Mouse (Mus musculus) R1 (cell line): ENCODE measurements around the gene Npl.

Experiments
- DNase-seq: peaks from one replicate; pipeline ENCODE4 v3.0.0-alpha.2; 2018; ENCODE audit warnings: low read depth, low spot score

Npl gene

GRCm38 (mm10) chr1:153542726-153543320 is 7.0 kb downstream of the Npl start:
- no peak for DNase-seq

DNA sequence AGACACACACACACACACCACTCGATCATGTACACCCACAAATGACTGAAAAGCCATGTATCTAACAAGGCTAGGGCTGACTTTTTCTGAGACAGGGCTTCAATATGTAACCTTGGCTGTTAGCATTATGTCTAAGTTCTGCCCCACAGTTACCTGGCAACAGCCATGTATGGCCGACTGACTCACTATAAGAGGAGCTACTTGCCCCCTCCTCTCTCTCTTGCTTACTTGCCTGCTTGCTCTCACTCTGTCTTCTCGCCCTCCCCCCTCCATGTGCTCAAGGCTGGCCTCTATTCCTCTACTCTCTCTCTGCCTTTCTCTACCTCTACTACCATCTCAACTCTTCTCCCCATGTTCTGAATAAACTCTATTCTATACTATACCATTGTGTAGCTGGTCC is 9.1 kb downstream of the Npl start:
- no peak for DNase-seq

DNA sequence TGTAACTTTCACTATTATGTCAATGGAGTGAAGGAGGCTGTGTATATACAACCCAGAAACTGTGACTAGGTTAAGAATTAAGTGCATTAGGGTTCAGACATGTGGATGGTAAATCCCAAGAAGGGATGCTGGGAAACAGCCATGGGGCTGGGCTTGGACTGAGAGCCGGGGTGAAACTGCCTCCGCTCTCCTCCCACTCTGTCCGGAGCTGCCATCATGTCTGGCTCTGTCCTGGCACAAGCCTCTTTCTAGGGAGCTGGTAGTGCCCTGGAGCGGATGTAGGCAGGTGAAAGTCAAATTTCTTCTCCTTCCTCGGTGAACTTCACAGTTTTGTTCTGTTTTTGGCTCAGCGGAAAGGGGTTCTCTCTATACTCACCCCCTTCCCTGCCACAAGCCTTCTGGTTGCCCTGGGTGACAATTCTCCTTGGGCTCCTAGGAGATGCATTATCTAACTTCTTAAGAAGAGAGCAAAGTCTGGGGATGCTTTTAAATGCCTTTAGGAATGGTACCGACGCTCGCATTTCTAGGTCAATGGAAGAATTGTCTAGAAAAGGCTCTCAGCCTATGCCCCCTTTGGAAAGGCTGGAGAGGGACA is 10.0 kb downstream of the Npl start:
- no peak for DNase-seq

DNA sequence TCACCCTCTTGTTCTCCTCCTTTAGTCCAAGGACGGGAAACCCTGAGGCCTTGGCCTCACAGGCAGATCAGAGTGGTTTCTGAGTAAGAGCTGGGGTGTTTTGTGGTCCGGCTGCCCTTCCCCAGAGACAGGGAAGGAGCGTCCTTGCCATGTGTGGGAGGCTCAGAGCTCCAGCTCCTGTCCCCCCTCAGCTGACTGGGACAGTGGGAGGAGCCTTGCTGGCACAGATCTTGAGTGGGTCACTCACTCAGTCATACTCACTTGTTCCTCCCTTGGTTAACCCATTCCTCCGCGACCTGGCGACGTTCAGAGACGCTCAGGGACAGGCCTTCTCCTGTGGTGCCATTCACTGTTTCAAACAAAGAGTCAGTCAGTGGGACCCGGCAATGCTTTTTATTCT is 14.2 kb downstream of the Npl start:
- no peak for DNase-seq

- peak; percentile 93 for DNase-seq
Observed at GRCm38 (mm10) chr1:153532896-153533295, 16.9 kb downstream of the Npl start.

DNA sequence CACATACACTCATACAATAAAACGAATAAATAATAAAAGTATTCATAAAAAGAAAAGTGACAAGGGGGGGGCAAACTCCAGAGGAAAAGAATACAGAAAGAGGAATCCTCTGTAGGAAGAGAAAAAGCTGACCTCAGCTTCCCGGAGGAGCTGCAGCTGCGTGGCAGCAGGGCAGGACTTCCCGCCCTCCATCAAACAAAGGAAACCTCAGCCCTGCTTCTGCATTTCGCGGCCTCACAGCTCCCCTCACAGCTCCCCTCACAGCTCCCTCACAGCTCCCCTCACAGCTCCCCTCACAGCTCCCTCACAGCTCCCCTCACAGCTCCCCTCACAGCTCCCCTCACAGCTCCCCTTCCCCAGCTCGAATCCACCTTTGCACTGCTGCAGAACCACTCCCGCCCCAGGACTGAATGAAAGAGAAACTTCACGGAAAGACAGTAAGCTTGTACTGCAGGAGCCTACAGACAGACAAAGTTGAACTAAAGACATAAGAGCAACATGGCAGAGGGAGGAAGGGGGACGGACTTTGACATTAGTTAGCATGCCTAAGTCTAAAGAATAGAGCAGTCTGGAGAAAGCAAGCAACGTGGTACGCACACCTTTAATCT is 17.5 kb downstream of the Npl start:
- DNase-seq: peak; percentile 81

DNA sequence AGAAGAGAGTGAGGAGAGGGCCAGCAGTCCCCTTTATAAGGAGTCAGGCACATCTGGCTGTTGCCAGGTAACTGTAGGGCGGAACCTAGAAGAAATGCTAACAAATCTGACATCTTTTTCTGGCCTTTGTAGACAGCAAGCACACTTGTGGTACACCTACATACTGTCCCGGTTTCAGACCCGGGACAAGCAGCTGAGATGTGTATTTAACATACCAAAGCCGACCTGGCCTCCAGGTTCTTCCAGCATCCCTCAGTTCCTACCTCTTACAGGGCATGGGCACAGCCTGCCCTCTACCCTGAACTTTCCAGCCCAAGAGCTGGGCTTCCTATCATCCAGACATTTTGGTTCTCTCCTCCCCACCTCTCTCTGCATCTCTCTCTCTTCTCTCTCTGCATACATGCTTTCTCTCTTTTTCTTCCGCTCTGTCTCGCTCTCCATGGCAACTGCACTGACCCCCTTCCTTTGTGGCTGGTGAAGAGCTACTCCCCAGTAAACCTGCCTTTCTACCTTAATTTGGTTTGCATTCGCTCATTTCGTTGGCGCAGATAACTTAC is 18.1 kb downstream of the Npl start:
- peak; percentile 61 for DNase-seq

- no peak for DNase-seq
Observed at GRCm38 (mm10) chr1:153522116-153522515, 27.7 kb downstream of the Npl start.

DNA sequence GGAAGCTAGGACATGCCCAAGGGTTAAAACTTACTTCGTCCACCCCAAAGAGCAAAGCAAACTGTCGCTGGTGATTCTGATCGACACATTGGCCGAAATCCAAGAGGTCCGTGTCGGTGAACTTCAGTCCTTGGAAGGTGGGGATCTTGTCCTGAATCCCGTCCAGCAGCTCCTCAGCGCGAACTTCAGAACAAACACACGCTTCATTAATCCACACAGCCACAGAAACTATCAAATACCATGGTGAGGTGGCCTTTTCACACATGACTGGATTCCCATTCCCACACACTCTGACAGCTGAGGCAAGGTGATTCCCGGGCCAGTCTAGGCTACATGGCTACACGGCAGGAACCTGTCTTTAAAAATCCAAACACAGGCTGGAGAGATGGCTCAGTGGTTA is 34.5 kb downstream of the Npl start:
- DNase-seq: no peak

GRCm38 (mm10) chr1:153510330-153511009 is 39.4 kb downstream of the Npl start:
- DNase-seq: peak; percentile 62

DNA sequence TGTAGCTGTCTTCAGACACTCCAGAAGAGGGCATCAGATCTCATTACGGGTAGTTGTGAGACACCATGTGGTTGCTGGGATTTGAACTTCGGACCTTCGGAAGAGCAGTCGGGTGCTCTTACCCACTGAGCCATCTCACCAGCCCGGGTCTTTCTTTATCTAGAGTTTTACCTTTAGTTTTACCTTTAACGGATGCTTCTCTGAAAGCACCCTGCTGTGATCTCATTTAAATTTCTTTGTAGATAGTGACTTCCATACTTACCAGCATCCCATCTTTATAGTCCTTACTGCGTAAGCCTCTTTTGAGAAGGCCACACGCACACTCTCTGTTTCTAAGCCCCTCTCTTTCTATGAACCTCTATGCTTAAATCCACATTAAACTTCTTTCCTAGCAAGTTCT is 40.3 kb downstream of the Npl start:
- DNase-seq: peak; percentile 74

- no peak for DNase-seq
Observed at GRCm38 (mm10) chr1:153509012-153509411, 40.8 kb downstream of the Npl start.

GRCm38 (mm10) chr1:153506266-153506665 is 43.6 kb downstream of the Npl start:
- DNase-seq: no peak

GRCm38 (mm10) chr1:153501644-153502321 is 48.1 kb downstream of the Npl start:
- peak; percentile 66 for DNase-seq

DNA sequence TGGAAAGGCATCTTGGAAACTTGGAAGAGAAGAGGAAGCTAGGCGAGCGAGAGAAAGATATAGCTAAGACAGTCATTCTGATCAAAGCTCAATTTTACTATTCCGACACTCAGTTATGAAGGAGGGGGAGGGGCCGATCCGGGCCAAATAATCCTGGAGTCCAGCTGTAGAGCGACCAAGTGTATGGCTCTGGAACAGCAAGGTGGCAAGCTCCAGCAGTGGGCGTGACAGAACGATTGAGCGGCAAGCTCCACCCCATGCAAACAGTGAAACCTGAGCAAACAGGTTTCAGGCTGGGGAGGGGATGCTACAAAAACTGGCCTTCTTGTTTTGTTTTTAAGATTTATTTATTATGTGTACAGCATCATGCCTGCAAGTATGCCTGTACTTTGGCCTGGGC is 49.8 kb downstream of the Npl start:
- peak; percentile 82 for DNase-seq

DNA sequence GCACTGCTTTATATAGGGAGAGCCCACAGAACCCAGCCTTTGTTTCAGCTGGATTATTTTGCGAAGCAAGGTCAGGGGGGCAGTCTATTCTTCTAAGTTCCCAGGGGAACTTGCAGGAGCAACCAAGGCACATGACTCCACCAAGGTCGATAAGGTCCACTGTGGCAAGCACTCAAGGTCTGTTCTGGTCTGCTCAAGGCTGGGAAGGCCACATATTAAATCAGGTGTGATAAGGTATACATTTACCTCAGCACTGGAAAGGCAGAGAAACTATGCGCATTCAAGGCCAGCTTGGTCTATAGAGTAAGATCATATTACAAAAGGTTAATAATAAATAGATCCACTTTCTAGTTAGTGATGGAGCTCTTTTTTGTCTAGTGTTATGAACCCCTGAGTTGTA is 53.8 kb downstream of the Npl start:
- DNase-seq: no peak

- peak; percentile 89 for DNase-seq
Observed at GRCm38 (mm10) chr1:153493931-153494330, 55.9 kb downstream of the Npl start.

- DNase-seq: peak; percentile 86
Observed at GRCm38 (mm10) chr1:153493338-153493737, 56.5 kb downstream of the Npl start.

- DNase-seq: no peak
Observed at GRCm38 (mm10) chr1:153491822-153492221, 58.0 kb downstream of the Npl start.

GRCm38 (mm10) chr1:153491345-153491744 is 58.5 kb downstream of the Npl start:
- DNase-seq: no peak

DNA sequence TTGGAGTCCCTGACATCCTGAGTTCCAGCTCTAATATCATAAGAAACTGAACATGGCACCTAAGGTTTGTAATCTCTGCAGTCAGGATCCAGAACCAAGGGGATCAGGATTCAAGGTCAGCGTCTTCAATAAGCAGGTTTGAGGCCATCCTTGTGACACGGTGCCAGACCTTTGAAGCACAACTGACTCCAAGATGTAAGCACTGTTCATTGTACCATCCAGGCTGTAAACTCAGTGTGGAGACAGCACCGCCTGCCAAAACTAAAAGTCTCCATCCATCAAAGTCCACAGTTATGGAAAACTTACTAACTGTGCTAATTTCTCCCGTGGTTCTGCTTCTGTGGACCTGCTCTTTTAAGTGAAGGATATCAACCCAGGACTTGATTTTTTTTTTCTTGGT is 59.9 kb downstream of the Npl start:
- DNase-seq: no peak

DNA sequence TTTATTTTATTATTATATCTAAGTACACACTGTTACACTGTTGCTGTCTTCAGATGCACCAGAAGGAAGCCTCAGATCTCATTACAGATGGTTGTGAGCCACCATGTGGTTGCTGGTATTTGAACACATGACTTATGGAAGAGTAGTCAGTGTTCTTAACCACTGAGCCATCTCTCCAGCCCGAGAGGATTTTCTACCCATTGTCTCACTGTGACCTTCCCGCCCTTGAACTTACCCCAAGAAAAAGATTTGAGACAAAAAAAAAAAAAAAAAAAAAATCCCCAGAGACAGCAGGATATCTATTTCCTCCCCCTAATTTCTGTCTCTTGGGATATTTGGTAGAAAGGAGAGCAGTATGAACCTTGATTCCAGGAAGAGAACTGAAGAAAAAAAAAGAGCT is 60.3 kb downstream of the Npl start:
- DNase-seq: peak; percentile 70
